Comparison of ENCODE assay signal across 11 mouse cellular contexts in genomic region chr14:31195521-31195920, GRCm38 (mm10). TPM values are rescaled to one million over a fixed set of nuclear protein-coding genes. Genes with fewer than 3 reads are reported as not detected.
A peak's percentile ranks its signal among the peaks of the same experiment; 100 is the strongest.
DNase-seq lines count a peak whose midpoint lies in the region; ATAC-seq and TF ChIP-seq lines count a peak whose summit lies in the region.
"Had no signal": no experiment of that assay in that cellular context is flagged by ENCODE, and none has a peak within 500 bp of the region (broad histone marks: within the 10 kb centered on the region; RNA-seq: fewer than 3 reads in every experiment).

No protein-coding gene starts in this region.

- WGBS in embryonic facial prominence, embryonic 15.5 days: 87% methylated on average over 4 of the region's 4 CpGs
- whole genome bisulfite sequencing in embryonic facial prominence, embryonic 10.5 days: 92% methylated on average over 4 of the region's 4 CpGs
- whole genome bisulfite sequencing in kidney, embryonic 14.5 days: 96% methylated on average over 4 of the region's 4 CpGs
- WGBS in spleen, adult 2 months: 83% methylated on average over 4 of the region's 4 CpGs

- H3K27me3 ChIP-seq in embryonic facial prominence, embryonic 15.5 days: no peaks in the 10 kb centered on the region
- no peaks in the 10 kb centered on the region for H3K27me3 ChIP-seq in embryonic facial prominence, embryonic 10.5 days (replicated peaks; ENCODE audit: low read depth, poor library complexity, severe bottlenecking)
- no peaks in the 10 kb centered on the region for H3K27me3 ChIP-seq in kidney, embryonic 14.5 days (ENCODE audit: control insufficient read depth, insufficient read depth, low read length)
- no peaks in the 10 kb centered on the region for H3K27me3 ChIP-seq in spleen, adult 2 months (ENCODE audit: control insufficient read depth, insufficient read depth, low read length)

- DNase-seq in embryonic facial prominence, embryonic 10.5 days (ENCODE audit: low spot score): no peak
- DNase-seq in kidney, adult 8-10 months: no peak
- no peak for DNase-seq in spleen, adult 2 months (ENCODE audit: low read depth in 1 of 2, low spot score in 2 of 2)
- DNase-seq in spleen, postnatal 14 days (ENCODE audit: low spot score in 2 of 2): no peak
- DNase-seq in left cerebral cortex, postnatal 14 days (ENCODE audit: low spot score in 2 of 2): no peak
- no peak for DNase-seq in cerebellum, adult 18-20 months

- H3K4me1 ChIP-seq in embryonic facial prominence, embryonic 15.5 days: peaks cover 21% of the 10 kb centered on the region
- H3K4me1 ChIP-seq in embryonic facial prominence, embryonic 10.5 days: no peaks in the 10 kb centered on the region
- H3K4me1 ChIP-seq in kidney, embryonic 14.5 days (ENCODE audit: control insufficient read depth, insufficient read depth, low read length): no peaks in the 10 kb centered on the region
- peaks cover 3% of the 10 kb centered on the region; the same call in 1 of the 2 replicates for H3K4me1 ChIP-seq in spleen, adult 2 months (ENCODE audit: control insufficient read depth, insufficient read depth, insufficient read length)

- peaks cover 83% of the 10 kb centered on the region for H3K36me3 ChIP-seq in embryonic facial prominence, embryonic 15.5 days
- H3K36me3 ChIP-seq in embryonic facial prominence, embryonic 10.5 days (replicated peaks): peaks cover 100% of the 10 kb centered on the region
- H3K36me3 ChIP-seq in kidney, embryonic 14.5 days (ENCODE audit: control insufficient read depth, insufficient read depth, low read length): peaks cover 85% of the 10 kb centered on the region
- H3K36me3 ChIP-seq in spleen, adult 2 months (ENCODE audit: control insufficient read depth, insufficient read depth, low read length): peaks cover 14% of the 10 kb centered on the region

- H3K4me3 ChIP-seq in embryonic facial prominence, embryonic 15.5 days (replicated peaks): no peak overlapping the region
- H3K4me3 ChIP-seq in embryonic facial prominence, embryonic 10.5 days: no peak overlapping the region
- no peak overlapping the region for H3K4me3 ChIP-seq in kidney, embryonic 14.5 days (ENCODE audit: low read length)
- H3K4me3 ChIP-seq in spleen, adult 2 months (ENCODE audit: extremely low read depth, insufficient read depth, insufficient read length): no peak overlapping the region

- TF ChIP-seq CTCF in spleen, adult 2 months (IDR thresholded peaks at IDR 0.05; ENCODE audit: extremely low read depth, insufficient read depth, insufficient read length, insufficient replicate concordance): no peak

- TF ChIP-seq POLR2A in spleen, adult 2 months (IDR thresholded peaks at IDR 0.05; ENCODE audit: low read depth, low read length): no peak

- no peaks in the 10 kb centered on the region for H3K9me3 ChIP-seq in embryonic facial prominence, embryonic 15.5 days (replicated peaks)
- H3K9me3 ChIP-seq in embryonic facial prominence, embryonic 10.5 days: no peaks in the 10 kb centered on the region
- no peaks in the 10 kb centered on the region for H3K9me3 ChIP-seq in kidney, embryonic 14.5 days (ENCODE audit: control insufficient read depth, low read length)

- H3K27ac ChIP-seq in embryonic facial prominence, embryonic 15.5 days (replicated peaks): 0 out of 2 replicates have a peak overlapping the region, but pooled peaks have one; percentile 63
- no peak overlapping the region for H3K27ac ChIP-seq in embryonic facial prominence, embryonic 10.5 days (replicated peaks)
- H3K27ac ChIP-seq in kidney, embryonic 14.5 days (ENCODE audit: low read depth, low read length): no peak overlapping the region
- peak overlapping the region; percentile 78 for H3K27ac ChIP-seq in spleen, adult 2 months (ENCODE audit: insufficient read depth, low read length)
- H3K27ac ChIP-seq: liver, embryonic 14.5 days had no signal

- no peak for ATAC-seq in embryonic facial prominence, embryonic 15.5 days (ENCODE audit: insufficient number of reproducible peaks, low FRiP score, low TSS enrichment, low read depth)
- 0 out of 2 replicates have a peak, but pooled peaks have one; percentile 8 for ATAC-seq in kidney, embryonic 14.5 days (ENCODE audit: low FRiP score, low TSS enrichment)

- intact Hi-C loops in left cerebral cortex, postnatal 14 days (cut with DNase I): loop anchor here (5.0 kb wide), 1 partner anchor 63 kb away; the partner anchor contains the start of gene Nt5dc2

- H3K4me2 ChIP-seq in embryonic facial prominence, embryonic 15.5 days (replicated peaks): no peak overlapping the region
- H3K4me2 ChIP-seq in kidney, embryonic 14.5 days (replicated peaks; ENCODE audit: low read depth, low read length): no peak overlapping the region
- H3K4me2 ChIP-seq: midbrain, embryonic 11.5 days had no signal

- H3K9ac ChIP-seq in embryonic facial prominence, embryonic 15.5 days: no peak overlapping the region
- no peak overlapping the region for H3K9ac ChIP-seq in kidney, embryonic 14.5 days (ENCODE audit: low read depth, low read length)
- H3K9ac ChIP-seq: liver, embryonic 14.5 days had no signal

RNA-seq across cellular contexts. Expression of gene Tnnc1, which starts 12.6 kb away (rescaled TPM):
- polyA plus RNA-seq in embryonic facial prominence, embryonic 15.5 days (2015; fragmentation: Nextera tagmentation; extraction: Ambion mirVana): 267 and 372 TPM in 2 replicates
- 3.0 and 6.2 TPM in 2 replicates for polyA plus RNA-seq in embryonic facial prominence, embryonic 10.5 days (2016; fragmentation: Nextera tagmentation; extraction: Ambion mirVana)
- 3.0 and 3.9 TPM in 2 replicates for polyA plus RNA-seq in kidney, embryonic 14.5 days (2014; fragmentation: Nextera tagmentation; extraction: Ambion mirVana)
- 0.18 and 0.62 TPM in 2 replicates for polyA plus RNA-seq in spleen, adult 2 months (2012; rRNA removed)
- 10 to 100 TPM; 25.5 to 36.3 TPM for total RNA-seq in left cerebral cortex, postnatal 14 days (2021)

RNA-seq across cellular contexts. Expression of gene Nisch, which starts 21.2 kb away (rescaled TPM):
- polyA plus RNA-seq in embryonic facial prominence, embryonic 15.5 days (2015; fragmentation: Nextera tagmentation; extraction: Ambion mirVana): 394 and 407 TPM in 2 replicates
- polyA plus RNA-seq in embryonic facial prominence, embryonic 10.5 days (2016; fragmentation: Nextera tagmentation; extraction: Ambion mirVana): 476 and 493 TPM in 2 replicates
- 259 and 375 TPM in 2 replicates for polyA plus RNA-seq in kidney, embryonic 14.5 days (2014; fragmentation: Nextera tagmentation; extraction: Ambion mirVana)
- 257 and 263 TPM in 2 replicates for polyA plus RNA-seq in spleen, adult 2 months (2012; rRNA removed)
- total RNA-seq in left cerebral cortex, postnatal 14 days (2021): 100 to 1,000 TPM; 393 to 408 TPM

RNA-seq across cellular contexts. Expression of gene Sema3g, which starts 22.1 kb away (rescaled TPM):
- polyA plus RNA-seq in embryonic facial prominence, embryonic 15.5 days (2015; fragmentation: Nextera tagmentation; extraction: Ambion mirVana): 1.3 and 1.8 TPM in 2 replicates
- polyA plus RNA-seq in embryonic facial prominence, embryonic 10.5 days (2016; fragmentation: Nextera tagmentation; extraction: Ambion mirVana): 0.76 and 0.79 TPM in 2 replicates
- 0.56 and 0.64 TPM in 2 replicates for polyA plus RNA-seq in kidney, embryonic 14.5 days (2014; fragmentation: Nextera tagmentation; extraction: Ambion mirVana)
- polyA plus RNA-seq in spleen, adult 2 months (2012; rRNA removed): 4.0 and 4.3 TPM in 2 replicates
- total RNA-seq in left cerebral cortex, postnatal 14 days (2021): 1 to 10 TPM; 4.8 to 5.8 TPM
- total RNA-seq: granulocyte monocyte progenitor cell, adult 5-6 weeks had no signal

RNA-seq across cellular contexts. Expression of gene Stab1, which starts 27.1 kb away (rescaled TPM):
- 50.6 and 66.2 TPM in 2 replicates for polyA plus RNA-seq in embryonic facial prominence, embryonic 15.5 days (2015; fragmentation: Nextera tagmentation; extraction: Ambion mirVana)
- 21.0 and 22.3 TPM in 2 replicates for polyA plus RNA-seq in embryonic facial prominence, embryonic 10.5 days (2016; fragmentation: Nextera tagmentation; extraction: Ambion mirVana)
- 39.8 and 41.1 TPM in 2 replicates for polyA plus RNA-seq in kidney, embryonic 14.5 days (2014; fragmentation: Nextera tagmentation; extraction: Ambion mirVana)
- polyA plus RNA-seq in spleen, adult 2 months (2012; rRNA removed): 42.1 and 44.3 TPM in 2 replicates
- total RNA-seq in left cerebral cortex, postnatal 14 days (2021): 10 to 100 TPM; 26.8 to 31.4 TPM
- total RNA-seq: granulocyte monocyte progenitor cell, adult 5-6 weeks had no signal

RNA-seq across cellular contexts. Expression of gene Phf7, which starts 55.6 kb away (rescaled TPM):
- polyA plus RNA-seq in embryonic facial prominence, embryonic 15.5 days (2015; fragmentation: Nextera tagmentation; extraction: Ambion mirVana): 10.1 and 12.1 TPM in 2 replicates
- polyA plus RNA-seq in embryonic facial prominence, embryonic 10.5 days (2016; fragmentation: Nextera tagmentation; extraction: Ambion mirVana): 12.0 and 12.8 TPM in 2 replicates
- polyA plus RNA-seq in kidney, embryonic 14.5 days (2014; fragmentation: Nextera tagmentation; extraction: Ambion mirVana): 12.4 and 14.7 TPM in 2 replicates
- 4.9 and 6.3 TPM in 2 replicates for polyA plus RNA-seq in spleen, adult 2 months (2012; rRNA removed)
- 1 to 10 TPM; 3.5 to 4.2 TPM for total RNA-seq in left cerebral cortex, postnatal 14 days (2021)

Comparison
In these comparisons a context has a peak if more than half of its experiments do, and no peak if none do; other contexts are left out.
1. H3K27ac ChIP-seq: peak in embryonic facial prominence, embryonic 15.5 days (single experiment) and spleen, adult 2 months (single experiment); none in embryonic facial prominence, embryonic 10.5 days (single experiment) and kidney, embryonic 14.5 days (single experiment).
2. RNA of gene Tnnc1, which starts 12.6 kb away (polyA plus RNA-seq): 267 to 372 TPM in embryonic facial prominence, embryonic 15.5 days; 3.0 to 6.2 TPM in embryonic facial prominence, embryonic 10.5 days, 3.0 to 3.9 TPM in kidney, embryonic 14.5 days and 0.18 to 0.62 TPM in spleen, adult 2 months; every median in the first group is over 10 times any median in the second.